Mouse (Mus musculus) heart, embryonic 10.5 days (tissue): ENCODE measurements around the gene Pbld2. TPM values are rescaled to one million over a fixed set of nuclear protein-coding genes. Genes with fewer than 3 reads are reported as not detected.
"Not testable (repeated sequence)": the region's sequence is repeated elsewhere in the genome, so short reads cannot be mapped to it uniquely, and the experiment has no call there.

Experiments used
- DNase-seq: peaks from one replicate; pipeline ENCODE4 v3.0.0-alpha.2; 2017; ENCODE audit warnings: low spot score
- H3K27ac ChIP-seq: fragments of 300-500 bp; sonication (generic); 2 replicates; pipeline ENCODE4 v1.5.1; 2016; ENCODE audit warnings: mild to moderate bottlenecking
- H3K27me3 ChIP-seq: fragments of 300-500 bp; sonication (generic); 2 replicates; pipeline ENCODE4 v1.6.1; 2016; ENCODE audit warnings: mild to moderate bottlenecking; ENCODE audit not compliant: poor library complexity, insufficient read depth, severe bottlenecking
- H3K36me3 ChIP-seq: fragments of 300-500 bp; sonication (generic); 2 replicates; pipeline ENCODE4 v1.6.1; 2016; ENCODE audit warnings: mild to moderate bottlenecking, moderate library complexity
- H3K4me1 ChIP-seq: fragments of 300-500 bp; sonication (generic); 2 replicates; pipeline ENCODE4 v1.6.1; 2016; ENCODE audit warnings: mild to moderate bottlenecking
- H3K4me3 ChIP-seq: fragments of 300-500 bp; sonication (generic); 2 replicates; pipeline ENCODE4 v1.5.1; 2016; ENCODE audit warnings: mild to moderate bottlenecking, moderate library complexity
- H3K9me3 ChIP-seq: fragments of 300-500 bp; sonication (generic); 2 replicates; pipeline ENCODE4 v1.6.1; 2016; ENCODE audit warnings: mild to moderate bottlenecking, moderate library complexity
- WGBS: fragments of 180-500 bp; shearing (Covaris S2); methylation state at CpG from one replicate; pipeline ENCODE4 v1.1.7; 2016; 5-methylcytosine and 5-hydroxymethylcytosine counted together
- polyA plus RNA-seq: library from polyadenylated mRNA; unstranded; fragments of >200 nt; fragmentation: Nextera tagmentation; extraction: Ambion mirVana; gene quantifications from 2 replicates; pipeline ENCODE4 v1.2.1, GENCODE M21; 2016

The Pbld2 gene
- polyA plus RNA-seq, 1 experiment from 2014 or later = 0.77 TPM

DNA sequence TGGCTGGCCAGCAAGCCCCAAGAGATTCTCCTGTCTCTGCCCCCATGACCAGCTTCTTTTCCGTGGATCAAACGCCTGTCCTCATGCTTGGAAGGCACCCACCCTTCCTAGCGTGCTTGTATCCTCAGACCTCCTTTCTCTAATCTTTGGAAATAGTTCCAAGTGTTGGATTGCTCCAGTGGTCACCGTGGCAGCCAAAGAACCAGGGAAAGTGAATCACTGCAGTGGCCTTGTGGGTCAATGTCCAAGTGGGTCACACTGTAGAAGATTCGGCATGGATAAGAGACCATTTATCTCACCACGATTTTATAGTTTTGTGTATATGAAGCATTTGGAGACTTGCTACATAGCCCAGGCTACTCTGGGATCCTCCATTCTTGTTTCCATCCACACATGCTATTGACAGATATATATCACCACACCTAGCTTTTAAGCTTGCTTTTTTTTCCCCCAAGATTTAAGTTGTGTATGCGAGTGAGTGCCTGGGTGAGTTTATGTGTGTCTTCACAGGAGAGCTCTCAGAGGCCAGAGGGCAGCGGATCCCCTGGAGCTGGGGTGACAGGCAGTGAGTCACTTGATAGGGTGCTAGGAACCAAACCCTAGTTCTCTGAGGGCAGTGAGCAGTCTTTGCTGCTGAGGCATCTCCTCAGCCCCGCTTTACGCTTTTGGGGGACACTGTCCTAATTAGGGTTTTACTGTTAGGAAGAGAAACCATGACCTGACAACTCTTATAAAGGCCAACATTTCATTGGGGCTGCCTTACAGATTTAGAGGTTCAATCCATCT, 3.5 kb downstream of the Pbld2 start:
- H3K9me3 ChIP-seq = no peaks in the 10 kb centered on the region
- WGBS = 90% methylated on average over 10 of the region's 10 CpGs
- no peaks in the 10 kb centered on the region for H3K27me3 ChIP-seq
- H3K36me3 ChIP-seq = no peaks in the 10 kb centered on the region
- no peak overlapping the region for H3K4me3 ChIP-seq
- no peak overlapping the region for H3K27ac ChIP-seq
- DNase-seq = no peak
- H3K4me1 ChIP-seq = peaks cover 3% of the 10 kb centered on the region; the same call in 1 of the 2 replicates

DNA sequence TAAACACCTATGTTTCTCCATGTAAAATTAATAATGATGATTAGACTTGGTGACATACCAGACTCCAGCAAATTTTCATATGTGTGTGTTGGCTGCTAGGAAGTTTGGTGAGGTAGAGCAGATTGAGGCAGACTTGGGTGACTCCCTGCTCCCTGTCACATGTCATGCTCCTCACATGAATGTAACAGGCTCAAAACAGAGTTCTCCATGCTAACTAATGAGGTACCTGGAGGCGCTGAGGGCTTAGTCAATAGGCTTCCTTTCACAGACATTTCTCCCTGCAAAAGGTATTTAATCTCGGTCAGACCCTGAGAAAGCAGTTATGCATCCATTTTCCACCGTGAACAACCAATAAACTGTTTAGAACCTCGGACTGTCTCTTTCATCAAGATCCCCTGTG, 4.3 kb downstream of the Pbld2 start:
- DNase-seq = no peak
- Histone ChIP-seq H3K36me3 (no peaks in the 10 kb centered on the region), H3K4me1 (peaks cover 3% of the 10 kb centered on the region; the same call in 1 of the 2 replicates), H3K4me3 (no peak overlapping the region), H3K27me3 (no peaks in the 10 kb centered on the region), H3K9me3 (no peaks in the 10 kb centered on the region), H3K27ac (no peak overlapping the region)
- WGBS = 88% methylated on average over 4 of the region's 4 CpGs

DNA sequence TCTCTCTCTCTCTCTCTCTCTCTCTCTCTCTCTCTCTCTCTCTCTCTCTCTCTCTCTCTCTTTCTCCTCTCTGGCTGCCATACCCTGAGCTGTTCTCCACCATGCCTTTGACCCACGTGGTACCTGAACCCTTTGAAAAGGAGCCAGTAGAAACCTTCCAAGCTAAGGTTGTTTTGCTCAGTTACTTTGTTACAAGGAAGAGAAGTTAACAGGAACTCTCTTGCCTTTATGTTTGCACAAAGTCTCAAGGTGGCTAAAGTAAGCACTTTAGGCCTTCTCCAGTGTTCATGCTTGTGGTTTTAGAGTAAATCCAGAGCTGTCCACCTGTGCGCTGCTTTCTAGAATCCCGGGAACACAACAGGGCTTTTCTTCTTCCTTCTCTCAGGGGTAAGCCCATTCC, 8.2 kb downstream of the Pbld2 start:
- WGBS = 80% methylated on average over 3 of the region's 3 CpGs
- Histone ChIP-seq H3K27ac (no peak overlapping the region), H3K36me3 (no peaks in the 10 kb centered on the region), H3K4me3 (no peak overlapping the region), H3K4me1 (no peaks in the 10 kb centered on the region), H3K9me3 (no peaks in the 10 kb centered on the region), H3K27me3 (no peaks in the 10 kb centered on the region)
- DNase-seq = no peak

DNA sequence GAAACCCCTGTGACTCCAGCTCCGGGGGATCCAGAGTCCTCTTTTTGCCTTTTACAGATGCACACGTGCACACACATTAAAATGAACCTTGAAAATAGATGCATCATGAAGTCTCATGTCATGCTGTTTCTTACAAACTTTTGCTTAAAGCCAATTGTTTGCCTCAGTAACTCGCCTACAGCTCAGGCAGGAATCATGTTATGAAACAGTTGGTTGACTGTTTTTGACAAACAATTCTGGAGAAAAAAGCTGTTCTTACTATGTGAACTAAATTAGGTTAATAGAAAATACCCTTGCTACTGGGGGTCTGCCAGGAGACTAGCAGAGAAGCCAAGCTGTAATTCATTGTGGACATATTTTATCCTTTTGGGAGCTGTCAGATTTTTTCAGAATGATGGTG, 8.8 kb downstream of the Pbld2 start:
- no peaks in the 10 kb centered on the region for H3K4me1 ChIP-seq
- no peak for DNase-seq
- 80% methylated on average over 3 of the region's 3 CpGs for WGBS

DNA sequence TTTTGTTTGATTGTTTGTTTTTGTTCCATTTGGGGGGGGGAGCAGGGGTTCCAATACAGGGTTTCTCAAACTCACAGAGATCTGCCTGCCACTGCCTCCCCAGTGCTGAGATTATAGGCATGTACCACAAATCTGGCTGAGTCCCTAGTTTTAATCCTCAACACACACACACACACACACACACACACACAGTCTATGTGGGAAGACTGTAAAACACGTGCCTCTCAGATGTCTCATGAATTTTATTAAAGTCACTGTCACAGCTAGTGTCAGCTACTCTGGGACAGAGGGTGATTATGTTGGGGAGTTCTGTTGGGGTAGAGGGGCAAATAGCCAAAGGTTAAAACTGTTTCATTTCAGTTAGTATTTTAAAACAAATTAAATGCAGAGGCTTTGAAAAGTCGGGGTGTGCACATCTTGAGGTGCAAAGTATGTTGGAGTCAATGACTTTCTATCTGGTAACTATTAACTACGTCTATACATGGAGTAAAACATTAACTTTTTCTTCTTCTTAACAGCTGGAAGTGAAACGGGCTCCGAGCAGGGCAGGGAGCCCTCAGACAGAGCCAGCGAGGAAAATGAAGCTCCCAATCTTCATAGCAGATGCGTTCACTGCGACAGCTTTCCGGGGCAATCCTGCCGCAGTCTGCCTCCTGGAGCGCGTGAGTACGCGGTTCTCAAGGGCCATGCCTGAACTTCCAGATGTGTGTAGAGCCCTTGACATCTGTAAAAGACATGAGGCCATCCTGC, 14.6 kb downstream of the Pbld2 start:
- H3K36me3 ChIP-seq = no peaks in the 10 kb centered on the region
- H3K27me3 ChIP-seq = 0 out of 2 replicates have a peak, but pooled peaks cover 4% of the 10 kb centered on the region
- H3K9me3 ChIP-seq = no peaks in the 10 kb centered on the region
- H3K4me1 ChIP-seq = no peaks in the 10 kb centered on the region
- H3K27ac ChIP-seq = no peak overlapping the region
- no peak overlapping the region for H3K4me3 ChIP-seq
- DNase-seq = no peak
- WGBS = 69% methylated on average over 14 of the region's 14 CpGs

More for the DNA sequence above, 8.8 kb downstream of the Pbld2 start:
- Histone ChIP-seq H3K4me3 (no peak overlapping the region), H3K27me3 (no peaks in the 10 kb centered on the region), H3K9me3 (no peaks in the 10 kb centered on the region), H3K36me3 (no peaks in the 10 kb centered on the region), H3K27ac (no peak overlapping the region)

DNA sequence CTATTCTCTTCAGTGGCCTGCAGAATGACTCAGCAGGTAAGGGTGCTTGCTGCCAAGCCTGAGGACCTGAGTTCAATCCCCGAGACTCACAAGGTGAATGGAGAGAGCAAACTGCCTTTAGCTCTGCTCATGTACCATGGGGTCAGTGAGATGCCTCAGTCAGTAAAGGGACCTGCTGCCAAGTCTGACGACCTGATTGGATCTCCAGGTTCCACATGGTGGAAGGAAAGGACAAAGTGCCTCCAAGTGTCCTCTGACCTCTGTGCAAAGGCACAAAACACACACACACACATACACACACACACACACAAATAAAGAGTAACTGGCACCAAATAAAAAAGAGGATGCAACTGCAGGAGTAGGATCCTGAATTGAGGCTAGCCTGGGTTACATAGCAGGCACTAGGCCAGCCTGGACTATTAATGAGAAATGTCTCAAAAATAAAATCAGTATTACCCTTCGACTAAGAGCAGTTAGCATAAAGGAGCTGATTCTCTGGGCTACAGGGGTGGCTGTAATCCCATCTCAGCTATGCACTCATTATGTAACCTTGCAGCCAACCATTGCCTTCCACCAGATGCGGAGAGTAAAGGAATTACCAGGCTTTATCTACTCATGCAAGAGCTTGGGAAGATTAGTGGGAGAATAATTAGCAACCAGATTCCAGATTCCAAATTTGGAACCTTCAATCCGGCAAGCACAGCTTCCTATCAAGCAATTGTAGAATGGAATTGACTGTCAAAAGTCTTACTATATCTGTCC, 15.9 kb downstream of the Pbld2 start:
- Histone ChIP-seq H3K27me3 (0 out of 2 replicates have a peak, but pooled peaks cover 4% of the 10 kb centered on the region), H3K4me1 (no peaks in the 10 kb centered on the region), H3K27ac (no peak overlapping the region), H3K9me3 (no peaks in the 10 kb centered on the region), H3K4me3 (no peak overlapping the region), H3K36me3 (no peaks in the 10 kb centered on the region)
- 69% methylated on average over 5 of the region's 5 CpGs for WGBS
- DNase-seq = no peak

DNA sequence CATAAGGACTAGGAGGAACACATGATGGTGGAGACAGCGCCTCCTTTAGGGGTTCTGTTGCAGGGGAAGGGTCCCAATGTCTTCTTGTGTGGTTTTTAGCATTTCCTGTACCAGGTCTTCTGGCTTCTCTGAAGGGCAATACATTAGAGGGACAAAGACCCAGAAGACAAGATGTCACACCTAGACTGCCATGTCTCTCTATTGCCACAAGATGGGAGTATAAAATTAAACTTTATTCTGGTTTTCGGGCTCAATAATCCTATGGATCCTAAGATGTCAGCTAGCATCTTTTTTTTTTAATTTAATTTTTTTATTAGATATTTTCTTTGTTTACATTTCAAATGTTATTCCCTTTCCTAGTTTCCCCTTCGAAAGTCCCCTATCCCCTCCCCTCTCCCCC, 19.0 kb downstream of the Pbld2 start:
- no peak overlapping the region for H3K4me3 ChIP-seq
- DNase-seq = no peak
- WGBS = 63% methylated on average over 3 of the region's 3 CpGs
- no peaks in the 10 kb centered on the region for H3K36me3 ChIP-seq
- no peak overlapping the region for H3K27ac ChIP-seq
- H3K4me1 ChIP-seq = no peaks in the 10 kb centered on the region
- H3K27me3 ChIP-seq = 0 out of 2 replicates have a peak, but pooled peaks cover 4% of the 10 kb centered on the region
- H3K9me3 ChIP-seq = no peaks in the 10 kb centered on the region

DNA sequence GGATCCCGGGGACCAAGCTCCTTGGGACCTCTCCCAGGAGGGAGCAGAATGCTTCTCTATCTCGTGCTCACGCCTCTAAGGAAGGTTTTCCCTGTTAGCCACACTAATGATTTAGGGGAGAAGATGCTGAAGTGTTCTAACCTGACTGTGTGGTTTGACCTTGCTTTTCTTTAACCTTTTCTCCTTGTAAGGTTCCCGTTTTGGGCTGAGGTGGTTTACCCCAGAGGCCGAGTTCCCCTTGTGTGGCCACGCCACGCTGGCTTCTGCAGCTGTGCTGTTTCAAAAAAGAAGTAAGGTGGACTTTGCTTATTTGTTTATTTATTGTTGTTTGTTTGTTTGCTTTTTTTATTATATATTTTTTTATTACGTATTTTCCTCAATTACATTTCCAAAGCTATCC, 23.6 kb downstream of the Pbld2 start:
- H3K4me3 ChIP-seq = no peak overlapping the region
- no peak for DNase-seq
- WGBS = 84% methylated on average over 8 of the region's 8 CpGs
- no peaks in the 10 kb centered on the region for H3K9me3 ChIP-seq
- no peak overlapping the region for H3K27ac ChIP-seq
- peaks cover 1% of the 10 kb centered on the region; the same call in 1 of the 2 replicates for H3K4me1 ChIP-seq
- H3K36me3 ChIP-seq = no peaks in the 10 kb centered on the region
- no peaks in the 10 kb centered on the region for H3K27me3 ChIP-seq

DNA sequence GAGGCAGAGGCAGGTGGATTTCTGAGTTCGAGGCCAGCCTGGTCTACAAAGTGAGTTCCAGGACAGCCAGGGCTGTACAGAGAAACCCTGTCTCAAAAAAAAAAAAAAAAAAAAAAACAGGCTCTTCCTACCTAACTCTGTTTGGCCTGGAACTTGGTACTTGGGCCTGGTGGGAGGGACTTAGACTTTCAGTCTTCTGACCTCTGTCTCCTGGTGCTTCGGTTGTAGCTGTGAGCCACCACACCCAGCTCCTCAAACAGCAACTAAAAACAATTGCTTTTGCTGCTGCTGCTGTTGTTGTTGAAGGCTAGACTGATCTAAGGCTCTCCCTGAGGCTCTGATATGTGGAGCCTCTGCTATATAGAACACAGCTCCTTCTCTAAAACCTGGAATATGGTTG, 25.0 kb downstream of the Pbld2 start:
- H3K36me3 ChIP-seq = no peaks in the 10 kb centered on the region
- 73% methylated on average over 2 of the region's 2 CpGs for WGBS
- no peak overlapping the region for H3K4me3 ChIP-seq
- H3K4me1 ChIP-seq = peaks cover 9% of the 10 kb centered on the region; the same call in 1 of the 2 replicates
- no peaks in the 10 kb centered on the region for H3K9me3 ChIP-seq
- DNase-seq = no peak
- no peak overlapping the region for H3K27ac ChIP-seq
- no peaks in the 10 kb centered on the region for H3K27me3 ChIP-seq

DNA sequence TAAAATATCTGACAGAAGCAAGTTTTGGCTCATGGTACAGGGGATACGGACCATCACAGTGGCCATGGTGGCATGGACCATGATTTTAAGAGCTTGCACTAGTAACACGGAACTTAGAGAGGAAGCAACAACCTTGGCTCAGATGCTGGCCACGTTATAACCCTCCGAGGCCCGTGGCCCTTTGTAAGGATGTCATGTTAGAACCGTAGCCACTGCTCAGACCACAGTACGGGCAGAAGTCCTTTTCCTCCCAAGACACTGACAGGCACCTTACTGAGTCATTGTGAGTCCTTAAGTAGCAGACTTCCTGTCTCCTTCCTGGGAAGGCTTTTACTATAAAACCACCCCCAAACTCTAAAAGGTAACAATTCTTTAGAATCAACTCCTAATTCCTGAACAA, 27.2 kb downstream of the Pbld2 start:
- WGBS = 82% methylated on average over 7 of the region's 7 CpGs
- DNase-seq = no peak
- Histone ChIP-seq H3K4me3 (no peak overlapping the region), H3K9me3 (no peaks in the 10 kb centered on the region), H3K27ac (no peak overlapping the region), H3K36me3 (no peaks in the 10 kb centered on the region), H3K4me1 (peaks cover 11% of the 10 kb centered on the region; the same call in 1 of the 2 replicates), H3K27me3 (no peaks in the 10 kb centered on the region)

DNA sequence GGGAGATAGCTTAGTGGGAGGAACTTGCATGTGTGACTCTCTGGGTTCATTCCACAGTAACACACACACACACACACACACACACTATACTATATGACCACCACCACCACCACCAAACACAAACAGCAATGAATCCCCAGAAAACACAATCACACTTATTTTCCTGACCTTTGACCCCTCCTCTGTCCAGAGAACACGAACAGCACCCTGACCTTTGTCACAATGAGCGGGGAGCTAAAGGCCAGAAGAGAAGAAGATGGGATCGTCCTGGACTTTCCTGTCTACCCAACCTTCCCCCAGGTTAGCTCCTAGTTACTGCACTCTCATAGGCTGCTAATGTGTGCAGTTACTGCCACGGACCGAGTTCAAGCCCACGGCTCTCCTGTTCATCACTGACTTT, 27.9 kb downstream of the Pbld2 start:
- no peak for DNase-seq
- no peak overlapping the region for H3K4me3 ChIP-seq
- peaks cover 14% of the 10 kb centered on the region; the same call in 1 of the 2 replicates for H3K4me1 ChIP-seq
- H3K27me3 ChIP-seq = peaks cover 4% of the 10 kb centered on the region; the same call in 1 of the 2 replicates
- H3K27ac ChIP-seq = no peak overlapping the region
- no peaks in the 10 kb centered on the region for H3K9me3 ChIP-seq
- no peaks in the 10 kb centered on the region for H3K36me3 ChIP-seq
- 88% methylated on average over 6 of the region's 6 CpGs for WGBS

DNA sequence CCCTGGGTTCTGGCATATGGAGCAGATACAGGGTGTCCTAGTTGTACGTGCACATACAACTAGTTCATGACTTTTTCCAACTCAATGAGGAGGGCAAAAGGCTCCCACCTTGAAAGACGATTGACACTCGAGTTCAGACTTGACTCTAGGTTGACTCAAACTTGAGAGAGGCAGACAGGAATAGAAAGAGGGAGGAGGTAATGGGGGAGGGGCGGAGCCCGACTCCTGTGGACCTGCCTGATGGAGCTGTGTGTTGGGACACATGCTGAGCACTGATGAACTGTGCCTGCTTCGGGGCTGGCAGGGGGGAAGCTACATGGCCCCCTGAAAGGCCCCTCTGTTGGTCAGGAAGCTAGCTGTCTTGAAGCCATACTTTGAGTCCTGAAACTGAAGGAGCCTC, 28.9 kb downstream of the Pbld2 start:
- no peaks in the 10 kb centered on the region for H3K9me3 ChIP-seq
- 50% methylated on average over 6 of the region's 6 CpGs for WGBS

DNA sequence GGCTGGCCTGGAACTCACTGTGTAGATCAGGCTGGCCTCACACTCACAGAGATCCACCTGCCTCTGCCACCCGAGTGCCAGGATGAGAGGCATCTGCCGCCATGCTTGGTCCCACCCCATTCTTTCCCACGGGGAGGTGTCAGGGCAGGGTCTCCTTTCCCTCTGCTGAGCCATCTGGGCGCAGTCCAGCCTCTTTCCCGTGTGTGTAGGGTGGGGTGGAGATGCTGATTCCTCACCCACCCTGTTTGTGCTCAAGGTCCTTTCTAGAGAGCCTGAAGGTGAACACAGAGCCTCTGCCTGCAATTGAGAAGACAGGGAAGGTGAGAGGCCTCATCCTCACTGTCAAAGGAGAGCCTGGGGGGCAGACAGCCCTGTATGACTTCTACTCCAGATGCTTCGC, 30.0 kb downstream of the Pbld2 start:
- not testable (repeated sequence) for H3K27ac ChIP-seq, H3K36me3 ChIP-seq, H3K9me3 ChIP-seq, DNase-seq, H3K4me3 ChIP-seq
- H3K27me3 ChIP-seq = peaks cover 13% of the 10 kb centered on the region
- H3K4me1 ChIP-seq = peaks cover 22% of the 10 kb centered on the region
- WGBS = 78% methylated on average over 6 of the region's 6 CpGs

More for the DNA sequence above, 28.9 kb downstream of the Pbld2 start:
- no peak for DNase-seq
- no peak overlapping the region for H3K4me3 ChIP-seq
- H3K4me1 ChIP-seq = peaks cover 22% of the 10 kb centered on the region
- H3K27me3 ChIP-seq = peaks cover 6% of the 10 kb centered on the region
- H3K27ac ChIP-seq = no peak overlapping the region
- no peaks in the 10 kb centered on the region for H3K36me3 ChIP-seq
